Mouse (Mus musculus): ENCODE measurements around the gene Sema6d. TPM values are rescaled to one million over a fixed set of nuclear protein-coding genes. Genes with fewer than 3 reads are reported as not detected.

The Sema6d gene
- polyA plus RNA-seq, 1 experiment from 2014 or later, result 15.3 TPM

- Histone ChIP-seq H3K27ac (replicated peaks) (no peak overlapping the region), H3K4me3 (replicated peaks) (no peak overlapping the region), H3K36me3 (no peaks in the 10 kb centered on the region), H3K4me1 (no peaks in the 10 kb centered on the region), H3K27me3 (no peaks in the 10 kb centered on the region), H3K4me2 (replicated peaks) (no peak overlapping the region), H3K9ac (no peak overlapping the region), H3K9me3 (replicated peaks) (no peaks in the 10 kb centered on the region)
- no peak for ATAC-seq (ENCODE audit: insufficient number of reproducible peaks, low FRiP score, low TSS enrichment, low read depth)
- 69% methylated on average over 2 of the region's 2 CpGs for WGBS
Observed at GRCm38 (mm10) chr2:124354191-124354590, 264.4 kb downstream of the Sema6d start.

DNA sequence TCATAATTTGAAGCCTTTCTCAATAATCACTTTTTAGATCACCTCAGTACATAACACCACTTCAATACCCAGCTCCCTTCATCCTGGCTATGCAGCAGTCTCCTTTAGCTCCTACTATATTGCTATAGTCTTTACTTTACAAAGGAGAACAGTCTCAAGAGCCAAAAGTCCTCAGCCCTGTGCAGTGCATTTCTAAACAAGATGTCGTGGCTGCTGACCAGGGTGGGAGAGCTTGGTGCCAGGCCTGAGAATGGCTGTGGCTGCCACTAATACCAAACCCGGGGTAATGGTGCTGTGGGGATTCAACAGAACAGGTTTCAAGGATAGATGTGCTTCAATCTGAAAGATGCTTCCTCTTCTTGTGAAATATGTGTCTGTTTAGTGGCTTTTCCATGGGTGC, 264.9 kb downstream of the Sema6d start:
- no peak overlapping the region for H3K27ac ChIP-seq (replicated peaks)
- no peaks in the 10 kb centered on the region for H3K27me3 ChIP-seq
- ATAC-seq (ENCODE audit: insufficient number of reproducible peaks, low FRiP score, low TSS enrichment, low read depth), result no peak
- no peaks in the 10 kb centered on the region for H3K4me1 ChIP-seq
- H3K9me3 ChIP-seq (replicated peaks), result no peaks in the 10 kb centered on the region
- no peak overlapping the region for H3K4me2 ChIP-seq (replicated peaks)
- 84% methylated on average over 2 of the region's 2 CpGs for WGBS
- no peak overlapping the region for H3K9ac ChIP-seq
- H3K4me3 ChIP-seq (replicated peaks), result no peak overlapping the region
- no peaks in the 10 kb centered on the region for H3K36me3 ChIP-seq

DNA sequence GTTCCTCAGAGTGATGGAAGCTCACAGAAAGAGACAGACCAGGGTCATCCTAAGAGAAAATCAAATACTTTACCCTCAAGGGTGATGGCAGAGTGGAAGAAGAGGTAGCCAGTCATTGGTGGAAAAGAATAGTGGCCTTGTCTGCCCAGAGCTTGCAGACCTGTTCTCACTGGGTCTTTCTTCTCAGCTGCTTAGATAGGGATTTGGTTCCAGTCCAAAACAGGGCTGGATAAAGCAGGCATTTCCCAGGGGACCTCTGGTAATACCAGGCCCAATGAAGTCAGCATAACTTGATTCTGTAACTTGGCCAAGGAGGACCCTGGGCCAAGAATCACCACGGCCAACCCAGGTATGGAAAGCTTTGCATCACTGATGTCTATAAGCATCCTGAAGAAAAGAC, 279.5 kb downstream of the Sema6d start:
- Histone ChIP-seq H3K27me3 (no peaks in the 10 kb centered on the region), H3K36me3 (no peaks in the 10 kb centered on the region), H3K27ac (replicated peaks) (no peak overlapping the region), H3K9me3 (replicated peaks) (no peaks in the 10 kb centered on the region), H3K4me1 (no peaks in the 10 kb centered on the region; the same call in 1 of the 2 replicates), H3K4me3 (replicated peaks) (no peak overlapping the region), H3K4me2 (replicated peaks) (no peak overlapping the region), H3K9ac (no peak overlapping the region)
- ATAC-seq (ENCODE audit: insufficient number of reproducible peaks, low FRiP score, low TSS enrichment, low read depth), result no peak
- WGBS, result 67% methylated on average over 1 of the region's 1 CpGs

GRCm38 (mm10) chr2:124369991-124370390, 280.2 kb downstream of the Sema6d start:
- H3K4me2 ChIP-seq (replicated peaks), result no peak overlapping the region
- no peak for ATAC-seq (ENCODE audit: insufficient number of reproducible peaks, low FRiP score, low TSS enrichment, low read depth)
- H3K27me3 ChIP-seq, result no peaks in the 10 kb centered on the region
- H3K4me1 ChIP-seq, result no peaks in the 10 kb centered on the region; the same call in 1 of the 2 replicates
- no peaks in the 10 kb centered on the region for H3K9me3 ChIP-seq (replicated peaks)
- no peak overlapping the region for H3K9ac ChIP-seq
- 41% methylated on average over 2 of the region's 2 CpGs for WGBS
- no peaks in the 10 kb centered on the region for H3K36me3 ChIP-seq
- no peak overlapping the region for H3K27ac ChIP-seq (replicated peaks)
- no peak overlapping the region for H3K4me3 ChIP-seq (replicated peaks)

DNA sequence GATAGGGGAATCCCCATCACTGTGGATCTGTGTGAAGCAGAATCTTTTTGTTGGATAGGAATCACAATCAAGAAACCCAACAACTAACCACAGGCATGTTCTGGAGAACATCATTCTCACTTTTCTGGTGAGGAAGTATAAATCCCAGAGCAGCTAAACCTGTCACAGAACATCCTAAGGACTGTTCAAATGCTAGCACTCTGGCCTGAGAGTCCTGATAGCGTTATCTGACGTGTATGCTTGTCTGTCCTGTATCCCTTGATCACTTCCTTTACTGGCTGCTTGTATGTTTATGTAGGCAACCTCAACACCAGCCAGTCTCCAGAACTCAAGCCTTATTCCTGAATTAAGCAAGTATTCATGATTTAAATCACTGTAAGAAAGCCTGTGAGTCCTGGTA, 281.6 kb downstream of the Sema6d start:
- Histone ChIP-seq H3K27ac (replicated peaks) (no peak overlapping the region), H3K27me3 (no peaks in the 10 kb centered on the region), H3K9me3 (replicated peaks) (no peaks in the 10 kb centered on the region), H3K4me2 (replicated peaks) (no peak overlapping the region), H3K4me1 (no peaks in the 10 kb centered on the region; the same call in 1 of the 2 replicates), H3K36me3 (no peaks in the 10 kb centered on the region), H3K4me3 (replicated peaks) (no peak overlapping the region), H3K9ac (no peak overlapping the region)
- 81% methylated on average over 2 of the region's 2 CpGs for WGBS
- no peak for ATAC-seq (ENCODE audit: insufficient number of reproducible peaks, low FRiP score, low TSS enrichment, low read depth)

- no peaks in the 10 kb centered on the region for H3K4me1 ChIP-seq
- no peak overlapping the region for H3K9ac ChIP-seq
- no peak overlapping the region for H3K4me3 ChIP-seq (replicated peaks)
- H3K4me2 ChIP-seq (replicated peaks), result no peak overlapping the region
- no peaks in the 10 kb centered on the region for H3K27me3 ChIP-seq
- 81% methylated on average over 1 of the region's 1 CpGs for WGBS
- H3K9me3 ChIP-seq (replicated peaks), result no peaks in the 10 kb centered on the region
- H3K27ac ChIP-seq (replicated peaks), result no peak overlapping the region
- no peaks in the 10 kb centered on the region for H3K36me3 ChIP-seq
- ATAC-seq (ENCODE audit: insufficient number of reproducible peaks, low FRiP score, low TSS enrichment, low read depth), result no peak
Observed at GRCm38 (mm10) chr2:124385053-124385452, 295.3 kb downstream of the Sema6d start.

DNA sequence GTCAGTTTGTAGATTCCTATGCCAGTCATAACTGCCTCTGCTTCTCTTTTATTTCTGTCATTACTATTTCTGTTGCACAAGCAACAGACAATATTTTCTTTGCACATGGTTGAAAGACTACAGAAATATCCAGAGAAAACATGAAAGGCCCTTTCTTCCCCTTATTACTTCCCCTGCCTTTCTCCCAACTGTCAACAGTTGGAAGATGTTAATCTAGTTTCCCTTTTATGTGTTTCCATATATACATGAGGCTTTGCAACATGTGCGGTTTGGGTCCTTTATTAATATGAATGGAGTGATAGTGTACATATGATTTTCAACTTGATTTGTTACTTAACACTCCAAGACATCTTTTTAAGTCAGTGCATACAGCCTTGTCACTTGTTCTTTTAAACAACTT, 296.0 kb downstream of the Sema6d start:
- H3K4me2 ChIP-seq (replicated peaks), result no peak overlapping the region
- no peak for ATAC-seq (ENCODE audit: insufficient number of reproducible peaks, low FRiP score, low TSS enrichment, low read depth)
- H3K4me1 ChIP-seq, result no peaks in the 10 kb centered on the region
- no peaks in the 10 kb centered on the region for H3K36me3 ChIP-seq
- no peak overlapping the region for H3K27ac ChIP-seq (replicated peaks)
- H3K9ac ChIP-seq, result no peak overlapping the region
- no peak overlapping the region for H3K4me3 ChIP-seq (replicated peaks)
- no peaks in the 10 kb centered on the region for H3K9me3 ChIP-seq (replicated peaks)
- no peaks in the 10 kb centered on the region for H3K27me3 ChIP-seq
- WGBS, result 44% methylated on average over 1 of the region's 1 CpGs

GRCm38 (mm10) chr2:124388269-124388668, 298.5 kb downstream of the Sema6d start:
- Histone ChIP-seq H3K9ac (no peak overlapping the region), H3K36me3 (no peaks in the 10 kb centered on the region), H3K9me3 (replicated peaks) (no peaks in the 10 kb centered on the region), H3K27ac (replicated peaks) (no peak overlapping the region), H3K27me3 (no peaks in the 10 kb centered on the region), H3K4me2 (replicated peaks) (no peak overlapping the region), H3K4me3 (replicated peaks) (no peak overlapping the region), H3K4me1 (no peaks in the 10 kb centered on the region)
- ATAC-seq (ENCODE audit: insufficient number of reproducible peaks, low FRiP score, low TSS enrichment, low read depth), result no peak
- WGBS, result 69% methylated on average over 1 of the region's 1 CpGs

- no peak for ATAC-seq (ENCODE audit: insufficient number of reproducible peaks, low FRiP score, low TSS enrichment, low read depth)
- Histone ChIP-seq H3K4me1 (no peaks in the 10 kb centered on the region), H3K27me3 (no peaks in the 10 kb centered on the region), H3K27ac (replicated peaks) (no peak overlapping the region), H3K9ac (no peak overlapping the region), H3K4me3 (replicated peaks) (no peak overlapping the region), H3K36me3 (no peaks in the 10 kb centered on the region), H3K4me2 (replicated peaks) (no peak overlapping the region), H3K9me3 (replicated peaks) (no peaks in the 10 kb centered on the region)
- 63% methylated on average over 4 of the region's 4 CpGs for WGBS
Observed at GRCm38 (mm10) chr2:124396733-124397132, 307.0 kb downstream of the Sema6d start.

DNA sequence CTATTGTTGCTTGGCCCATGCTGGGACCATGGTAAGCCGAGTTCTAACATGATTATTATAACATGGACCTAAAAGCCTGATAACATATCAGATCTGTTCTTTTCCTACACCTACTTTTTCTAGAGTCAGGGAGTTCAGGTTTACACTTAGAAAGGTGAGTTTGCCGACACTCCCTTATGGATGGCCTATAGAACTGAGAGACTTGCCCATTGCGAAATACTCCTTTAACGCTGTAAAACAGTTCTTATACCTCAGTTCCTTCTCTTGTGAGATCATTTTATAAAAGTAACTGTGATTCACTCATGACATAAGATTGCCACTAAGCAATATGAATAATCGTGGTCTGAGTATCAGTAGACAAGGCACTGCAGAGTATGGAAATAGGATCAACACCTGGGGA, 307.5 kb downstream of the Sema6d start:
- H3K9ac ChIP-seq, result no peak overlapping the region
- H3K27ac ChIP-seq (replicated peaks), result no peak overlapping the region
- ATAC-seq (ENCODE audit: insufficient number of reproducible peaks, low FRiP score, low TSS enrichment, low read depth), result no peak
- no peak overlapping the region for H3K4me2 ChIP-seq (replicated peaks)
- no peaks in the 10 kb centered on the region for H3K9me3 ChIP-seq (replicated peaks)
- 91% methylated on average over 5 of the region's 5 CpGs for WGBS
- no peaks in the 10 kb centered on the region for H3K36me3 ChIP-seq
- no peaks in the 10 kb centered on the region for H3K4me1 ChIP-seq
- H3K27me3 ChIP-seq, result no peaks in the 10 kb centered on the region
- H3K4me3 ChIP-seq (replicated peaks), result no peak overlapping the region

- Histone ChIP-seq H3K4me2 (replicated peaks) (no peak overlapping the region), H3K9ac (no peak overlapping the region), H3K4me1 (peaks cover 12% of the 10 kb centered on the region), H3K27me3 (no peaks in the 10 kb centered on the region), H3K9me3 (replicated peaks) (no peaks in the 10 kb centered on the region), H3K27ac (replicated peaks) (no peak overlapping the region), H3K36me3 (no peaks in the 10 kb centered on the region), H3K4me3 (replicated peaks) (no peak overlapping the region)
- 93% methylated on average over 2 of the region's 2 CpGs for WGBS
- no peak for ATAC-seq (ENCODE audit: insufficient number of reproducible peaks, low FRiP score, low TSS enrichment, low read depth)
Observed at GRCm38 (mm10) chr2:124399611-124400010, 309.8 kb downstream of the Sema6d start.

DNA sequence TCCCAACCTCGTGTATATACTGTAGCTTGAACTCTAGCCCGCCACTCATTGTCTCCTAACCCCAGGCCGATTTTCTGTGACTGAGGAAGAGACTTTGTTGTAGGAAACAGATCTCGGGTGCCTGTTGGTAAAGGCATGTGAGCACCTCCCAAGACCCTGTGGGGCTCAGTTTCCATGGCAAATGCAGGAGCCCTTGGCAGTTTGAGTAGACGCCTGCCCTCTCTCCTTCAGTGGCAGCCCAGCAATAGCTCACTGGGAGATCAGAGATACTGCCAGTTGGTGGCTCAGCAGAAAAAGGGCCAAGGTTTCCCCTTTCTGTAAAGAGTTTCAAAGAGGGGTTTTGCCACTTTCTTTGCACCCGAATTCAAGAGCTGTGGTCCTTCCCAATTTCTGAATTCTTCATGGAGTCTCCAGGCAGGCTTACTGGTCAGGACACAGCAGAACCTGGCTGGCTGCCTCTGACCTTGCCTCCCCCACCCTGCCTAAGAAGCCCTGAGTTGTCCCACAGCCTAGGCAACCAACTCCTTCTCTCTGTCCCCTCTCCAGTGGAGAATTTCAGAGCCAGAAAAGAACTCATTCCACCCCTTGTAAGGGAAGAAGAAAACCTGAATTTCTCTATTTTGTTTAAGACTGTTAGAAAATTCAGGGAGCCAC, 312.1 kb downstream of the Sema6d start:
- H3K36me3 ChIP-seq, result no peaks in the 10 kb centered on the region
- H3K9ac ChIP-seq, result no peak overlapping the region
- 55% methylated on average over 6 of the region's 6 CpGs for WGBS
- no peak overlapping the region for H3K4me2 ChIP-seq (replicated peaks)
- no peak overlapping the region for H3K27ac ChIP-seq (replicated peaks)
- peaks cover 16% of the 10 kb centered on the region for H3K4me1 ChIP-seq
- H3K4me3 ChIP-seq (replicated peaks), result no peak overlapping the region
- ATAC-seq (ENCODE audit: insufficient number of reproducible peaks, low FRiP score, low TSS enrichment, low read depth), result no peak
- no peaks in the 10 kb centered on the region for H3K9me3 ChIP-seq (replicated peaks)
- no peaks in the 10 kb centered on the region for H3K27me3 ChIP-seq

All from embryonic facial prominence, embryonic 15.5 days (tissue).